Mouse (Mus musculus): ENCODE data around the gene Bbc3.

DNA sequence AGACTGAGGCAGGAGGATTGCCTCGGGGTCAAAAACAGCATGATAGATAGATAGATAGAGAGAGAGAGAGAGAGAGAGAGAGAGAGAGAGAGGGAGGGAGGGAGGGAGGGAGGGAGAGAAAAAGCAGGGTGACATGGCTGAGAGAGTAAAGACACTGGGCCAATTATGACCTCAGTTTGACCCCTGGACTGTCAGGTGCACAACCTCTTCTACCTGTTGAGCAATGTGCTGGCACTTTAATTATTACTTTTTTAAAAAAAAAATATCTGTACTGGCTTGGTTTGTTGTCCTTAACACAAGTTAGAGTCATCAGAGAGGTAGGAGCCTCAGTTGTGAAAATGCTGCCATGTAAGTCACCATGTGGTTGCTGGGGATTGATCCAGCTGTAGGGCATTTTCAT lies 20.4 kb upstream of the Bbc3 start:
- TF ChIP-seq E2F4 (IDR thresholded peaks at IDR 0.05; ENCODE audit: insufficient replicate concordance, low read depth, low read length) (no peak), CTCF (conservative IDR thresholded peaks at IDR 0.05 in 1 of 2, IDR thresholded peaks at IDR 0.05 in 1 of 2; ENCODE audit: low read depth in 2 of 2, low read length in 2 of 2) (no peak), POLR2A (IDR thresholded peaks at IDR 0.05; ENCODE audit: low read depth, low read length) (no peak), UBTF (IDR thresholded peaks at IDR 0.05; ENCODE audit: low read depth, low read length) (no peak), MAX (IDR thresholded peaks at IDR 0.05; ENCODE audit: low read length) (no peak), TCF12 (IDR thresholded peaks at IDR 0.05; ENCODE audit: low read depth, low read length) (no peak), TBP (conservative IDR thresholded peaks at IDR 0.05; ENCODE audit: low read depth, low read length) (no peak), ZNF384 (IDR thresholded peaks at IDR 0.05; ENCODE audit: low read depth, low read length) (no peak), ZC3H11A (IDR thresholded peaks at IDR 0.05; ENCODE audit: low read depth, low read length) (no peak)

Data from CH12.LX (cell line).